Mouse (Mus musculus): ENCODE data around the gene Shisa7.

DNA sequence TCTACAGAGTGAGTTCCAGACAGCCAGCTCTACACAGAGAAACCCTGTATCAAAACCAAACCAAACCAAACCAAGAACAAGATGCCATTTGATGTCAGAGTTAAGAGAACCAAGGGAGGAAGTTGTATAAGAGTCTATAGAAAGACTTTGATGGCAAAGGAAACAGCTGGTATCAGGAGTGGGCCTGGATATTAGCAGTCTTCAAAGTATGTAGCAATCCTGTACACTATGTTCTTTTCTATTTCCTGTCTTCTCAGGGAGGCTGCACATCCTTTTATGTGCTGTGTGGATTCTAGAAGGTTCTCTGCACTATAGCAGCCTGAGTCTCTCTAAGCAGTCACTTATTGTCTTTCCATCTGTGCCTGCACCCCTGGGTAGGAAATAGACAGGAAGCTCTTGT lies 27.9 kb downstream of the Shisa7 start:
- no peak for TF ChIP-seq POLR2A (IDR thresholded peaks at IDR 0.05; ENCODE audit: extremely low read depth, insufficient read depth, low read length)
- TF ChIP-seq CTCF (IDR thresholded peaks at IDR 0.05; ENCODE audit: low read depth, low read length), result no peak
